Mouse (Mus musculus): Measurements from ENCODE around the gene Cdh15.

Cdh15 gene

GRCm38 (mm10) chr8:122825408-122825807 is 22.4 kb upstream of the Cdh15 start:
- no peak for TF ChIP-seq GATA4 (IDR thresholded peaks at IDR 0.05; ENCODE audit: insufficient replicate concordance, low read length)

GRCm38 (mm10) chr8:122829396-122829795 is 18.4 kb upstream of the Cdh15 start:
- TF ChIP-seq GATA4 (IDR thresholded peaks at IDR 0.05; ENCODE audit: insufficient replicate concordance, low read length): no peak

GRCm38 (mm10) chr8:122830349-122831061 is 17.3 kb upstream of the Cdh15 start:
- no peak for TF ChIP-seq GATA4 (IDR thresholded peaks at IDR 0.05; ENCODE audit: insufficient replicate concordance, low read length)

- no peak for TF ChIP-seq GATA4 (IDR thresholded peaks at IDR 0.05; ENCODE audit: insufficient replicate concordance, low read length)
These were observed 13.3 kb upstream of the Cdh15 start for GRCm38 (mm10) chr8:122834416-122834815.

GRCm38 (mm10) chr8:122834971-122835370 is 12.8 kb upstream of the Cdh15 start:
- TF ChIP-seq GATA4 (IDR thresholded peaks at IDR 0.05; ENCODE audit: insufficient replicate concordance, low read length): no peak

GRCm38 (mm10) chr8:122836199-122836598 is 11.6 kb upstream of the Cdh15 start:
- TF ChIP-seq GATA4 (IDR thresholded peaks at IDR 0.05; ENCODE audit: insufficient replicate concordance, low read length): no peak

GRCm38 (mm10) chr8:122836696-122837095 is 11.1 kb upstream of the Cdh15 start:
- peak; percentile 87 for TF ChIP-seq GATA4 (IDR thresholded peaks at IDR 0.05; ENCODE audit: insufficient replicate concordance, low read length)

- no peak for TF ChIP-seq GATA4 (IDR thresholded peaks at IDR 0.05; ENCODE audit: insufficient replicate concordance, low read length)
These were observed 3.6 kb upstream of the Cdh15 start for GRCm38 (mm10) chr8:122844161-122844560.

GRCm38 (mm10) chr8:122845662-122846061 is 2.1 kb upstream of the Cdh15 start:
- TF ChIP-seq GATA4 (IDR thresholded peaks at IDR 0.05; ENCODE audit: insufficient replicate concordance, low read length): no peak

- TF ChIP-seq GATA4 (IDR thresholded peaks at IDR 0.05; ENCODE audit: insufficient replicate concordance, low read length): no peak
These were observed 1.6 kb downstream of the Cdh15 start for GRCm38 (mm10) chr8:122849152-122849910.

- no peak for TF ChIP-seq GATA4 (IDR thresholded peaks at IDR 0.05; ENCODE audit: insufficient replicate concordance, low read length)
These were observed 3.0 kb downstream of the Cdh15 start for GRCm38 (mm10) chr8:122850641-122851240.

GRCm38 (mm10) chr8:122851692-122852545 is 4.2 kb downstream of the Cdh15 start:
- TF ChIP-seq GATA4 (IDR thresholded peaks at IDR 0.05; ENCODE audit: insufficient replicate concordance, low read length): no peak

GRCm38 (mm10) chr8:122852546-122852905 is 4.8 kb downstream of the Cdh15 start:
- TF ChIP-seq GATA4 (IDR thresholded peaks at IDR 0.05; ENCODE audit: insufficient replicate concordance, low read length): no peak

- no peak for TF ChIP-seq GATA4 (IDR thresholded peaks at IDR 0.05; ENCODE audit: insufficient replicate concordance, low read length)
These were observed 5.6 kb downstream of the Cdh15 start for GRCm38 (mm10) chr8:122853340-122853771.

GRCm38 (mm10) chr8:122854388-122854787 is 6.6 kb downstream of the Cdh15 start:
- TF ChIP-seq GATA4 (IDR thresholded peaks at IDR 0.05; ENCODE audit: insufficient replicate concordance, low read length): no peak
